Mouse (Mus musculus) midbrain, embryonic 13.5 days (tissue): Measurements from ENCODE around the gene Sugp2. TPM values are rescaled to one million over a fixed set of nuclear protein-coding genes. Genes with fewer than 3 reads are reported as not detected.
A peak's percentile ranks its signal among the peaks of the same experiment; 100 is the strongest.

Experiments
- ATAC-seq: fragments of 200-750 bp; cut with Nextera tagmentation; 2 replicates; pipeline ENCODE4 v1.8.0; 2017; ENCODE audit warnings: mild to moderate bottlenecking, moderate TSS enrichment, moderate library complexity
- H3K27ac ChIP-seq: fragments of 300-500 bp; sonication (generic); 2 replicates; pipeline ENCODE4 v1.5.1; 2015; ENCODE audit warnings: inconsistent platforms, mild to moderate bottlenecking, moderate library complexity
- H3K27me3 ChIP-seq: fragments of 300-500 bp; sonication (generic); 2 replicates; pipeline ENCODE4 v1.6.1; 2015; ENCODE audit warnings: mild to moderate bottlenecking, inconsistent platforms
- H3K36me3 ChIP-seq: fragments of 300-500 bp; sonication (generic); 2 replicates; pipeline ENCODE4 v1.6.1; 2015; ENCODE audit warnings: mild to moderate bottlenecking, inconsistent platforms
- H3K4me1 ChIP-seq: fragments of 300-500 bp; sonication (generic); replicated peaks from 2 replicates; pipeline ENCODE4 v1.6.1; 2015; ENCODE audit warnings: inconsistent platforms
- H3K4me2 ChIP-seq: fragments of 300-500 bp; sonication (generic); replicated peaks from 2 replicates; pipeline ENCODE4 v1.6.1; 2015; ENCODE audit warnings: moderate library complexity, mild to moderate bottlenecking, inconsistent platforms
- H3K4me3 ChIP-seq: fragments of 300-500 bp; sonication (generic); replicated peaks from 2 replicates; pipeline ENCODE4 v1.5.1; 2015; ENCODE audit warnings: mild to moderate bottlenecking, inconsistent platforms
- H3K9ac ChIP-seq: fragments of 300-500 bp; sonication (generic); replicated peaks from 2 replicates; pipeline ENCODE4 v1.6.1; 2015; ENCODE audit warnings: mild to moderate bottlenecking, inconsistent platforms
- H3K9me3 ChIP-seq: fragments of 300-500 bp; sonication (generic); 2 replicates; pipeline ENCODE4 v1.6.1; 2016; ENCODE audit warnings: mild to moderate bottlenecking, inconsistent platforms
- WGBS: fragments of 180-500 bp; shearing (Covaris S2); methylation state at CpG from one replicate; pipeline ENCODE4 v1.1.7; 2015; 5-methylcytosine and 5-hydroxymethylcytosine counted together
- polyA plus RNA-seq: library from polyadenylated mRNA; unstranded; fragments of >200 nt; fragmentation: Nextera tagmentation; extraction: Ambion mirVana; gene quantifications from 2 replicates; pipeline ENCODE4 v1.2.1, GENCODE M21; 2015

Gene Sugp2
- polyA plus RNA-seq, 1 experiment from 2014 or later, result 84.2 TPM

- no peak overlapping the region for H3K4me3 ChIP-seq
- peaks cover 100% of the 10 kb centered on the region for H3K36me3 ChIP-seq
- no peak overlapping the region for H3K4me2 ChIP-seq
- H3K4me1 ChIP-seq, result no peaks in the 10 kb centered on the region
- H3K27ac ChIP-seq, result no peak overlapping the region
- WGBS, result 89% methylated on average over 2 of the region's 2 CpGs
- no peak for ATAC-seq
- no peaks in the 10 kb centered on the region for H3K27me3 ChIP-seq
- no peaks in the 10 kb centered on the region for H3K9me3 ChIP-seq
- H3K9ac ChIP-seq, result no peak overlapping the region
Measured at GRCm38 (mm10) chr8:70259043-70259442, 25.0 kb downstream of the Sugp2 start.

- Histone ChIP-seq H3K4me2 (no peak overlapping the region), H3K9me3 (no peaks in the 10 kb centered on the region), H3K36me3 (peaks cover 39% of the 10 kb centered on the region), H3K9ac (no peak overlapping the region), H3K27ac (no peak overlapping the region), H3K4me3 (no peak overlapping the region), H3K27me3 (no peaks in the 10 kb centered on the region), H3K4me1 (no peaks in the 10 kb centered on the region)
- 86% methylated on average over 3 of the region's 3 CpGs for WGBS
- ATAC-seq, result no peak
Measured at GRCm38 (mm10) chr8:70267674-70268073, 33.6 kb downstream of the Sugp2 start.

- no peak overlapping the region for H3K9ac ChIP-seq
- no peak for ATAC-seq
Measured at GRCm38 (mm10) chr8:70268311-70268710, 34.3 kb downstream of the Sugp2 start.

GRCm38 (mm10) chr8:70268799-70269565, 35.0 kb downstream of the Sugp2 start:
- H3K27ac ChIP-seq, result 0 out of 2 replicates have a peak overlapping the region, but pooled peaks have one; percentile 1
- peaks cover 26% of the 10 kb centered on the region for H3K36me3 ChIP-seq
- no peak for ATAC-seq
- H3K4me2 ChIP-seq, result no peak overlapping the region
- H3K9ac ChIP-seq, result no peak overlapping the region
- H3K4me1 ChIP-seq, result no peaks in the 10 kb centered on the region
- H3K27me3 ChIP-seq, result no peaks in the 10 kb centered on the region
- H3K4me3 ChIP-seq, result no peak overlapping the region
- no peaks in the 10 kb centered on the region for H3K9me3 ChIP-seq
- 63% methylated on average over 11 of the region's 11 CpGs for WGBS

More at GRCm38 (mm10) chr8:70268311-70268710, 34.3 kb downstream of the Sugp2 start:
- 44% methylated on average over 5 of the region's 5 CpGs for whole genome bisulfite sequencing
- Histone ChIP-seq H3K4me3 (no peak overlapping the region), H3K4me1 (no peaks in the 10 kb centered on the region), H3K36me3 (peaks cover 33% of the 10 kb centered on the region), H3K4me2 (no peak overlapping the region), H3K27me3 (no peaks in the 10 kb centered on the region), H3K9me3 (no peaks in the 10 kb centered on the region), H3K27ac (no peak overlapping the region)

- no peaks in the 10 kb centered on the region for H3K27me3 ChIP-seq
- 75% methylated on average over 3 of the region's 3 CpGs for WGBS
- H3K27ac ChIP-seq, result no peak overlapping the region
- H3K9ac ChIP-seq, result no peak overlapping the region
- no peak for ATAC-seq
- no peak overlapping the region for H3K4me3 ChIP-seq
- no peaks in the 10 kb centered on the region for H3K36me3 ChIP-seq
- no peaks in the 10 kb centered on the region for H3K4me1 ChIP-seq
- no peaks in the 10 kb centered on the region for H3K9me3 ChIP-seq
- no peak overlapping the region for H3K4me2 ChIP-seq
Measured at GRCm38 (mm10) chr8:70272949-70273348, 38.9 kb downstream of the Sugp2 start.

GRCm38 (mm10) chr8:70274350-70274749, 40.3 kb downstream of the Sugp2 start:
- Histone ChIP-seq H3K27ac (no peak overlapping the region), H3K9me3 (no peaks in the 10 kb centered on the region), H3K4me3 (no peak overlapping the region), H3K9ac (no peak overlapping the region), H3K4me1 (no peaks in the 10 kb centered on the region), H3K36me3 (no peaks in the 10 kb centered on the region), H3K4me2 (no peak overlapping the region), H3K27me3 (no peaks in the 10 kb centered on the region)
- no peak for ATAC-seq

- no peak for ATAC-seq
- Histone ChIP-seq H3K36me3 (no peaks in the 10 kb centered on the region), H3K9ac (no peak overlapping the region), H3K9me3 (no peaks in the 10 kb centered on the region), H3K4me2 (no peak overlapping the region), H3K27me3 (no peaks in the 10 kb centered on the region), H3K4me1 (no peaks in the 10 kb centered on the region), H3K4me3 (no peak overlapping the region), H3K27ac (no peak overlapping the region)
- 90% methylated on average over 3 of the region's 3 CpGs for WGBS
Measured at GRCm38 (mm10) chr8:70276476-70276875, 42.5 kb downstream of the Sugp2 start.

GRCm38 (mm10) chr8:70278175-70278574, 44.1 kb downstream of the Sugp2 start:
- H3K4me2 ChIP-seq, result no peak overlapping the region
- no peak for ATAC-seq
- no peaks in the 10 kb centered on the region for H3K9me3 ChIP-seq
- H3K27me3 ChIP-seq, result no peaks in the 10 kb centered on the region
- no peak overlapping the region for H3K4me3 ChIP-seq
- H3K36me3 ChIP-seq, result no peaks in the 10 kb centered on the region
- WGBS, result 69% methylated on average over 15 of the region's 15 CpGs
- H3K4me1 ChIP-seq, result peaks cover 5% of the 10 kb centered on the region; the same call in 1 of the 2 replicates
- H3K27ac ChIP-seq, result no peak overlapping the region
- H3K9ac ChIP-seq, result no peak overlapping the region

- H3K9ac ChIP-seq, result no peak overlapping the region
- H3K4me2 ChIP-seq, result no peak overlapping the region
- no peak for ATAC-seq
- no peaks in the 10 kb centered on the region for H3K36me3 ChIP-seq
- H3K27ac ChIP-seq, result no peak overlapping the region
- no peaks in the 10 kb centered on the region for H3K27me3 ChIP-seq
- WGBS, result 80% methylated on average over 8 of the region's 8 CpGs
- H3K4me1 ChIP-seq, result peaks cover 13% of the 10 kb centered on the region
- H3K9me3 ChIP-seq, result no peaks in the 10 kb centered on the region
- no peak overlapping the region for H3K4me3 ChIP-seq
Measured at GRCm38 (mm10) chr8:70279266-70279665, 45.2 kb downstream of the Sugp2 start.

- no peak for ATAC-seq
- Histone ChIP-seq H3K36me3 (peaks cover 13% of the 10 kb centered on the region), H3K4me3 (no peak overlapping the region), H3K9ac (no peak overlapping the region), H3K9me3 (no peaks in the 10 kb centered on the region), H3K4me2 (no peak overlapping the region), H3K27ac (no peak overlapping the region), H3K27me3 (no peaks in the 10 kb centered on the region), H3K4me1 (peaks cover 22% of the 10 kb centered on the region)
- WGBS, result 39% methylated on average over 3 of the region's 3 CpGs
Measured at GRCm38 (mm10) chr8:70281001-70281400, 47.0 kb downstream of the Sugp2 start.

- Histone ChIP-seq H3K9ac (peak within 1 kb of the TSS; percentile 93), H3K4me1 (peaks cover 22% of the 10 kb centered on the region), H3K4me2 (peak within 1 kb of the TSS; percentile 88), H3K27ac (peak within 1 kb of the TSS; percentile 72), H3K27me3 (no peaks in the 10 kb centered on the region), H3K4me3 (peak within 1 kb of the TSS; percentile 90), H3K36me3 (peaks cover 30% of the 10 kb centered on the region), H3K9me3 (no peaks in the 10 kb centered on the region)
- WGBS, result 1% methylated on average over 36 of the region's 36 CpGs
- ATAC-seq, result peak; percentile 88
Measured at GRCm38 (mm10) chr8:70282603-70283135, 48.6 kb downstream of the Sugp2 start, which contains the start of gene Homer3. TSS of gene Homer3 (plus strand) at chr8:70282827.

- ATAC-seq, result peak; percentile 66
- H3K4me3 ChIP-seq, result peak overlapping the region; percentile 90
- H3K27me3 ChIP-seq, result no peaks in the 10 kb centered on the region
- peak overlapping the region; percentile 93 for H3K9ac ChIP-seq
- peaks cover 38% of the 10 kb centered on the region for H3K36me3 ChIP-seq
- peaks cover 22% of the 10 kb centered on the region for H3K4me1 ChIP-seq
- H3K9me3 ChIP-seq, result no peaks in the 10 kb centered on the region
- peak overlapping the region; percentile 88 for H3K4me2 ChIP-seq
- WGBS, result under 1% methylated on average over 54 of the region's 55 CpGs
- H3K27ac ChIP-seq, result peak overlapping the region; percentile 72
Measured at GRCm38 (mm10) chr8:70283136-70284077, 49.4 kb downstream of the Sugp2 start.
